Mouse (Mus musculus) layer of hippocampus, postnatal 25 days (tissue): Measurements from ENCODE around the gene Adra2b. TPM values are rescaled to one million over a fixed set of nuclear protein-coding genes. Genes with fewer than 3 reads are reported as not detected.

Experiments
- DNase-seq, 2 experiments: peaks; one replicate each; pipeline ENCODE4 v3.0.0; 2022; ENCODE audit warnings: mixed read lengths in 2 of 2, low spot score in 1 of 2; ENCODE audit errors: extremely low spot score in 1 of 2
- total RNA-seq, 2 experiments: library from RNA; stranded (reverse); gene quantifications; 2 replicates each; pipeline ENCODE4 v1.2.3; 2021

Gene Adra2b
- total RNA-seq, 2 experiments from 2014 or later: 0.14 to 0.15 TPM

GRCm38 (mm10) chr2:127338416-127338815 lies 24.6 kb upstream of the Adra2b start, which contains the start of gene Astl:
Gene Astl (plus strand): TSS chr2:127338639.
- no peak for DNase-seq

- no peak for DNase-seq
Measured at GRCm38 (mm10) chr2:127338833-127339232, 24.2 kb upstream of the Adra2b start.

GRCm38 (mm10) chr2:127339262-127339661 lies 23.7 kb upstream of the Adra2b start:
- DNase-seq: no peak

- peak; percentile 33 to 67 for DNase-seq
Measured at GRCm38 (mm10) chr2:127341159-127341558, 21.8 kb upstream of the Adra2b start.

GRCm38 (mm10) chr2:127346334-127346733 lies 16.7 kb upstream of the Adra2b start:
- DNase-seq: no peak

- DNase-seq: no peak
Measured at GRCm38 (mm10) chr2:127347147-127347985, 15.6 kb upstream of the Adra2b start.

- no peak for DNase-seq
Measured at GRCm38 (mm10) chr2:127353881-127354280, 9.1 kb upstream of the Adra2b start.

GRCm38 (mm10) chr2:127363282-127363652 lies 259 bp downstream of the Adra2b start:
- DNase-seq: no peak

- DNase-seq: no peak
Measured at GRCm38 (mm10) chr2:127363696-127364095, 688 bp downstream of the Adra2b start.

- no peak for DNase-seq
Measured at GRCm38 (mm10) chr2:127364452-127364851, 1.4 kb downstream of the Adra2b start.

GRCm38 (mm10) chr2:127367126-127367820 lies 4.3 kb downstream of the Adra2b start:
- DNase-seq: no peak

GRCm38 (mm10) chr2:127369703-127370376 lies 6.8 kb downstream of the Adra2b start:
- DNase-seq: no peak

GRCm38 (mm10) chr2:127370561-127371483 lies 7.8 kb downstream of the Adra2b start:
- DNase-seq: no peak

- DNase-seq: no peak
Measured at GRCm38 (mm10) chr2:127371484-127371861, 8.5 kb downstream of the Adra2b start.

GRCm38 (mm10) chr2:127372082-127372481 lies 9.1 kb downstream of the Adra2b start:
- no peak for DNase-seq

GRCm38 (mm10) chr2:127374131-127374530 lies 11.1 kb downstream of the Adra2b start:
- no peak for DNase-seq

- DNase-seq: no peak
Measured at GRCm38 (mm10) chr2:127375087-127375486, 12.1 kb downstream of the Adra2b start.

GRCm38 (mm10) chr2:127375759-127376341 lies 12.8 kb downstream of the Adra2b start:
- DNase-seq: no peak

- no peak for DNase-seq
Measured at GRCm38 (mm10) chr2:127376423-127377051, 13.5 kb downstream of the Adra2b start.
